ENCODE assay signal across 14 mouse cellular contexts in genomic region chr8:81849976-81850375, GRCm38 (mm10).
"Had no signal": no experiment of that assay in that cellular context is flagged by ENCODE, and none has a peak within 500 bp of the region (broad histone marks: within the 10 kb centered on the region; RNA-seq: fewer than 3 reads in every experiment).

No protein-coding gene starts in this region.

- H3K27ac ChIP-seq: layer of hippocampus, adult 2 months; limb, embryonic 13.5 days; liver, embryonic 12.5 days; lung, embryonic 15.5 days; midbrain, embryonic 12.5 days; neural tube, embryonic 13.5 days; stomach, embryonic 15.5 days had no signal

- H3K9ac ChIP-seq: limb, embryonic 13.5 days; liver, embryonic 12.5 days; lung, embryonic 15.5 days; midbrain, embryonic 12.5 days; neural tube, embryonic 13.5 days; stomach, embryonic 15.5 days had no signal

- H3K4me3 ChIP-seq: layer of hippocampus, adult 2 months; limb, embryonic 13.5 days; liver, embryonic 12.5 days; lung, embryonic 15.5 days; midbrain, embryonic 12.5 days; neural tube, embryonic 13.5 days; stomach, embryonic 15.5 days had no signal

- H3K9me3 ChIP-seq: limb, embryonic 13.5 days; liver, embryonic 12.5 days; lung, embryonic 15.5 days; midbrain, embryonic 12.5 days; neural tube, embryonic 13.5 days; stomach, embryonic 15.5 days had no signal

- H3K36me3 ChIP-seq: limb, embryonic 13.5 days; liver, embryonic 12.5 days; lung, embryonic 15.5 days; midbrain, embryonic 12.5 days; neural tube, embryonic 13.5 days; stomach, embryonic 15.5 days had no signal

- H3K4me1 ChIP-seq: limb, embryonic 13.5 days; liver, embryonic 12.5 days; lung, embryonic 15.5 days; midbrain, embryonic 12.5 days; neural tube, embryonic 13.5 days; stomach, embryonic 15.5 days had no signal

- H3K27me3 ChIP-seq: limb, embryonic 13.5 days; liver, embryonic 12.5 days; lung, embryonic 15.5 days; midbrain, embryonic 12.5 days; neural tube, embryonic 13.5 days; stomach, embryonic 15.5 days had no signal

- ATAC-seq: liver, embryonic 12.5 days; midbrain, embryonic 16.5 days had no signal

- H3K4me2 ChIP-seq: limb, embryonic 13.5 days; liver, embryonic 12.5 days; lung, embryonic 15.5 days; midbrain, embryonic 12.5 days; neural tube, embryonic 13.5 days; stomach, embryonic 15.5 days had no signal

- DNase-seq: kidney, postnatal 10 days; kidney, postnatal 4 days; retina, postnatal 1 day; right cerebral cortex, postnatal 4 days; spleen, adult 18-20 months; thymus, postnatal 36 days had no signal
